Mouse (Mus musculus): ENCODE measurements around the gene Best3. TPM values are rescaled to one million over a fixed set of nuclear protein-coding genes. Genes with fewer than 3 reads are reported as not detected.
A peak's percentile ranks its signal among the peaks of the same experiment; 100 is the strongest.
"Not testable (repeated sequence)": the region's sequence is repeated elsewhere in the genome, so short reads cannot be mapped to it uniquely, and the experiment has no call there.

The Best3 gene
- polyA plus RNA-seq, 1 experiment from 2014 or later: 0.05 TPM

DNA sequence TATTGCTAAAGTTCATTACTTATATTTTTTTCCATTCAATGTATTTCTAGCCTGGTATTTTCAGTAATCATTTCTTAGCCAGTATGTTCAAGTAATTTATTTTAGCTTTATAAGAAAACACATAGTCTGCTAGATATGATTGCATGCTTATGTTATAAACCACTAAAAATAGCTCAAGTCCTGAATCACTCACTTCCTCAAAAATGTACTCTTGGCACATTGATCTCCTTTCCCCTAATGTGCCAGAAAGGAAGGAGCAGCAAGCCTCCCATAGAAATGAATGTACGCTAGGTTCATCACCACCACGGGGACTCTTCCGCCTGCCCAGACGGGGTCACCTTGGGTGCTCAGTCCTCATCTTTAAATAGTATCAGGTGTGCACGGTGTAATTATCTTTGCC lies 28.5 kb downstream of the Best3 start:
- Histone ChIP-seq H3K9me3 (replicated peaks) (no peaks in the 10 kb centered on the region), H3K27ac (no peak overlapping the region), H3K27me3 (ENCODE audit: low read depth, poor library complexity, severe bottlenecking) (no peaks in the 10 kb centered on the region), H3K36me3 (no peaks in the 10 kb centered on the region), H3K4me1 (peaks cover 33% of the 10 kb centered on the region), H3K4me3 (no peak overlapping the region)
- WGBS: 89% methylated on average over 5 of the region's 5 CpGs
- DNase-seq (ENCODE audit: low spot score): no peak

DNA sequence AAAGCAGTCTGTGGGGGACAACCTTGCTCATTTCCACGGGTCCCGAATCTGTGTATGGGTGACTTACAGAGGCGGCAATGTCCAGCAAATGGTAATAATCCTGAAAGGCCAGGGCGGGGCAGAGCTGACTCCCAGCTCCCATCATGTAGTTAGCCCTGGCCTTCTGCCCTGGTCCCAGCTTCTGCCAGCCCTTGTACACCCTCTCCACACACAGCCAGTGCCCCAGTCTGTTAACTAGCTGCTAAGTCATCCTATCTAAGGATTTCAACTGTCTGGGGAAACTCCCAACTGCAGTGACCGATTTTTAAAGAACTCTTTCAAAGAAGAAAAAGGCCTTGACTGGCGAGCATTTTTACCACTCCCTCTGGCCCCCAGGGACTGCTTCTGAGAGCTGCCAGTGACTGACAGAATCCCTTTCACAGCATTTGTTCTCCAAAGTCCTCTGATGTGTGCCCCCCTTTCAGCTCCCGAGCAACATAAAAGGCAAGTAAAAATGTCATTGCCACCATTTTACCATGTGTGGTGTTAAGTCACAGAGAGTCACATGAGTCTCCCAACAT lies 32.2 kb downstream of the Best3 start:
- Histone ChIP-seq H3K4me1 (peaks cover 51% of the 10 kb centered on the region), H3K36me3 (no peaks in the 10 kb centered on the region), H3K27me3 (ENCODE audit: low read depth, poor library complexity, severe bottlenecking) (peaks cover 12% of the 10 kb centered on the region), H3K9me3 (replicated peaks) (no peaks in the 10 kb centered on the region), H3K4me3 (no peak overlapping the region), H3K27ac (no peak overlapping the region)
- no peak for DNase-seq (ENCODE audit: low spot score)
- 68% methylated on average over 7 of the region's 7 CpGs for WGBS

DNA sequence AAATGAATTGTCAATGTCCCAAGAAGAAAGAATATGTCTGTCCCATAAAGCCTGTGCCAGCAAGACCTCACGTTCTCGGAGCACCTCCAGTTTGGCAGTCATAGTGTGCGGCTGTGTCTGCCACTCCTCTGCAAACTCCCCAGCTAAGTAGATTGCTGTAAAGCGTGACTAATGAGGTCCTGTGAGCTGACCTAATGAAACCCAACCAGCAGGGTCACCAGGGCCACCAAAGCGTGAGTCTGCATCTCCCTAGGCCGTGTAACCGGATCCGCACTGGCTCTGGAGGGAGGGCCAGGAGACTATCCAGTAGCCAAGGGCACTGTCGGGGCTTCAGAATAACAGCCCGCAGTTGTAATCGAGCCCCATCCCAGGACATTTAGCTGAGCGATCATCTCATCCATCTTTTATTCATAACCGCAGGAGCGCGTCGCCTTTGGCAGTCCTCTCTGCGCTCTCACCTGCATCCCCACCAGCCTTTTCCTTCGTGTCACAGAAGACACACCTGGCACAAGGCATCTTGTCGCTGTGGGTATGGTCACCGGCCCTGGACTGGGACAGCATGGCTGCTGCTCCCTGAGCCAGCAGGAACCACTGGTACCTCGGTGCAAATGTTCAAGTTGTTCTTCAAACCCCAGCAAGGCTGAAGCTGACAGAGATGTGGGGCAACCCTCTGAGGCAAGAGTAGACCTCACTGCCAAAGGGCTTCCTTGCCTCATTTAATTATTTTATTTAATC lies 35.1 kb downstream of the Best3 start:
- Histone ChIP-seq H3K27me3 (ENCODE audit: low read depth, poor library complexity, severe bottlenecking) (peaks cover 40% of the 10 kb centered on the region), H3K27ac (peak overlapping the region; percentile 50; the same call in 1 of the 2 replicates), H3K36me3 (no peaks in the 10 kb centered on the region), H3K4me3 (peak overlapping the region; percentile 33), H3K9me3 (replicated peaks) (no peaks in the 10 kb centered on the region), H3K4me1 (peaks cover 53% of the 10 kb centered on the region)
- peak; percentile 82 for DNase-seq (ENCODE audit: low spot score)
- WGBS: 14% methylated on average over 21 of the region's 21 CpGs

DNA sequence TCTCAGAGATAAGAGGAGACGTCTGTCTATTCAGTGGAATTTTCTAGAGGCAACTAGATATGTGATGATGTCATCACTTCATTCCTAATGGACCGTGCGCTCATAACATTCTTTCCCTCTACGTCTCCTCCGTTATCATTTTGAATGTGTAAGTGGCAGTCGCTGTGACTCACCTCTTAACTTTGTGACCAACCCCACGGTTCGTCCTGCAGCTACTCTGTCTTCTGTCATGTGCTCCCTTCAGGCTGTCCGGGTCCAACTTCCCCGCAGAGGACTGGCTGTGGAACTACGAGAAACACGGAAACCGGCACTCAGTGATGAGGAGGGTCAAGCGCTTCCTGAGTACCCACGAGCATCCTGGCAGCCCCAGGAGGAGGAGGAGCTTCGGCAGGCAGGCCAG lies 37.6 kb downstream of the Best3 start:
- peaks cover 53% of the 10 kb centered on the region for H3K4me1 ChIP-seq
- no peaks in the 10 kb centered on the region for H3K36me3 ChIP-seq
- WGBS: 64% methylated on average over 16 of the region's 16 CpGs
- peaks cover 48% of the 10 kb centered on the region for H3K27me3 ChIP-seq (ENCODE audit: low read depth, poor library complexity, severe bottlenecking)
- DNase-seq (ENCODE audit: low spot score): peak; percentile 30
- H3K9me3 ChIP-seq (replicated peaks): no peaks in the 10 kb centered on the region
- 0 out of 2 replicates have a peak overlapping the region, but pooled peaks have one; percentile 20 for H3K4me3 ChIP-seq
- peak overlapping the region; percentile 53 for H3K27ac ChIP-seq

DNA sequence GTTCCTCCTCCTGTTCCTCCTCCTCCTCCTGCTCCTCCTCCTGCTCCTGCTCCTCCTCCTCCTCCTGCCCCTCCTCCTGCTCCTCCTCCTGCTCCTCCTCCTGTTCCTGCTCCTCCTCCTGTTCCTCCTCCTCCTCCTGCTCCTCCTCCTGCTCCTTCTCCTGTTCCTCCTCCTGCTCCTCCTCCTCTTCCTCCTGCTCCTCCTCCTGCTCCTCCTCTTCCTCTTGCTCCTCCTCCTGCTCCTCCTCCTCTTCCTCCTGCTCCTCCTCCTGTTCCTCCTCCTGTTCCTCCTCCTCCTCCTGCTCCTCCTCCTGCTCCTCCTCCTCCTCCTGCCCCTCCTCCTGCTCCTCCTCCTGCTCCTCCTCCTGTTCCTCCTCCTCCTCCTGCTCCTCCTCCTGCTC lies 39.7 kb downstream of the Best3 start:
- H3K36me3 ChIP-seq; H3K27ac ChIP-seq; DNase-seq (ENCODE audit: low spot score); H3K4me3 ChIP-seq; H3K9me3 ChIP-seq (replicated peaks): not testable (repeated sequence)
- Histone ChIP-seq H3K27me3 (ENCODE audit: low read depth, poor library complexity, severe bottlenecking) (peaks cover 48% of the 10 kb centered on the region), H3K4me1 (peaks cover 41% of the 10 kb centered on the region)

DNA sequence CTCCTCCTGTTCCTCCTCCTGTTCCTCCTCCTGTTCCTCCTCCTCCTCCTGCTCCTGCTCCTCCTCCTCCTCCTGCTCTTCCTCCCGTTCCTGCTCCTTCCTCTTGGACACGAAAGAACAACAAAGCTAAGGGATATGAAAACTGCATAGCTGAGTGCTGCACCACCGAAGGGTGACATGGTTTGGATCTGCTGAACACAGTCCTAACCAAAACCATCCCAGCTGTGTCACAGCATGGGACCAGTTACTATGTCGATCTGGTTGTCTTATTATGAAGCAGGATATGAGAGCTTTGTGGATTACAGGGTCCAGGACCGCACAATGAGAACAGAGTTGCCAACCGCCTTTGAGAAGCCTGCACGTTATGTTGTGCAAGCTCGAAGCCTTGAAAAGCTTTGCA lies 40.1 kb downstream of the Best3 start:
- H3K4me3 ChIP-seq: no peak overlapping the region
- H3K27me3 ChIP-seq (ENCODE audit: low read depth, poor library complexity, severe bottlenecking): peaks cover 48% of the 10 kb centered on the region
- 87% methylated on average over 8 of the region's 8 CpGs for WGBS

DNA sequence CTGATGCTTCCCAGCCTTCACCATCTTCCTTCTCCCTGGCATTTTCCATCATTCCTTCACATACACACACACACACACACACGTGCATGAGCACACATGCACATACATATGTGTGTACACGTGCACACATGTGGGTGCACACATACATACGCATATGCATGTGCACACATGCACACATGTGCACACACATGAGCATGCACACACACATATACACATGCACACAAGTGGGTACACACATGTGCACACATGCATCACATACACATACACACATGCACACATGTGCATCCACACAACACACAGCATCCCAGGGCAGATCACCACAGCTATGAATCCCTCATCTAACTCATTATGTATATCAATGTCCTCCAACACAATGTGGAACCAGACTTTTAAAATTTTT lies 45.0 kb downstream of the Best3 start:
- no peaks in the 10 kb centered on the region for H3K9me3 ChIP-seq (replicated peaks)
- H3K4me3 ChIP-seq: no peak overlapping the region
- no peak for DNase-seq (ENCODE audit: low spot score)
- H3K27me3 ChIP-seq (ENCODE audit: low read depth, poor library complexity, severe bottlenecking): peaks cover 8% of the 10 kb centered on the region; the same call in 1 of the 2 replicates
- H3K4me1 ChIP-seq: peaks cover 15% of the 10 kb centered on the region
- H3K27ac ChIP-seq: no peak overlapping the region
- no peaks in the 10 kb centered on the region for H3K36me3 ChIP-seq
- 97% methylated on average over 3 of the region's 3 CpGs for WGBS

More for the DNA sequence above, 40.1 kb downstream of the Best3 start:
- peaks cover 37% of the 10 kb centered on the region for H3K4me1 ChIP-seq
- no peaks in the 10 kb centered on the region for H3K36me3 ChIP-seq
- no peaks in the 10 kb centered on the region for H3K9me3 ChIP-seq (replicated peaks)
- H3K27ac ChIP-seq: no peak overlapping the region
- DNase-seq (ENCODE audit: low spot score): no peak

DNA sequence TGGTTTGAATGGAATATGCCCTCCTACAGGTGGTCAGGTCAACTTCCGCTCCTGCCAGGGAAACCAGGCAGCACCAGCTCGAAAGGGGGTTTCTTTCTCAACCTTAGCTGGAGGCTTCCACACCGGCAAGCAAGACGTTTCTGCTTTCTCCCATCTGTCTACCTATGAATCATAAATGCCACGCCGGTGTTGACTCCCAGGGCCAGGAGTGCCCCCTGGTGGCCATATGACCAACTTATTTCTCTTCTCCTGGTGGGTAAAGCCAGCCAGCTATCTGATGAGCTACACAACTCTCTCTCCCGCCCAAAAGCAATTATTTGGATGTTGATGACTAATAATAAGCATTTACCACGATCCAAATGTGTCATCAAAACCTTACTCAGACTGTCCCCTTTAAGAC lies 47.7 kb downstream of the Best3 start:
- Histone ChIP-seq H3K4me3 (no peak overlapping the region), H3K4me1 (peaks cover 6% of the 10 kb centered on the region), H3K27me3 (ENCODE audit: low read depth, poor library complexity, severe bottlenecking) (no peaks in the 10 kb centered on the region), H3K36me3 (no peaks in the 10 kb centered on the region), H3K27ac (no peak overlapping the region), H3K9me3 (replicated peaks) (no peaks in the 10 kb centered on the region)
- WGBS: 26% methylated on average over 8 of the region's 8 CpGs
- DNase-seq (ENCODE audit: low spot score): peak; percentile 86

DNA sequence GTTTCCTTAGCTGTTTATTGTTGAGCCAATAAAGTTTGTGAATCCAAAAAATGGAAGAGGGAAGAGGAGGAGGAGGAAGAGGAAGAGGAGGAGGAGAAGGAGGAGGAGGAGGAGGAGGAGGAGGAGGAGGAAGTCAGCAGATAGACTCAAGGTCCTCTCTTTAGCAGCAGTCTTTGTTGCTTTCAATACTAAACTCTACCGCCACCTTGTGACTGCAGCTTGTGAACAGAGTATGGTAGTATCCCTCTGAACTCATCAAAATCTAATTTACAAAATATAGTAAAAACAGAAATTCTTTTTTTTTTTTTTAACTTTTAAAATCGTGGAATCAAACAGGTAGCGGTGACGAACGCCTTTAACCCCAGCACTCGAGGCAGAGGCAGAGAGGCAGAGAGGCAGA lies 54.2 kb downstream of the Best3 start:
- peaks cover 8% of the 10 kb centered on the region; the same call in 1 of the 2 replicates for H3K27me3 ChIP-seq (ENCODE audit: low read depth, poor library complexity, severe bottlenecking)
- no peak for DNase-seq (ENCODE audit: low spot score)
- no peak overlapping the region for H3K27ac ChIP-seq
- no peak overlapping the region for H3K4me3 ChIP-seq
- 77% methylated on average over 6 of the region's 6 CpGs for WGBS
- H3K9me3 ChIP-seq (replicated peaks): no peaks in the 10 kb centered on the region
- H3K36me3 ChIP-seq: no peaks in the 10 kb centered on the region
- peaks cover 20% of the 10 kb centered on the region for H3K4me1 ChIP-seq

DNA sequence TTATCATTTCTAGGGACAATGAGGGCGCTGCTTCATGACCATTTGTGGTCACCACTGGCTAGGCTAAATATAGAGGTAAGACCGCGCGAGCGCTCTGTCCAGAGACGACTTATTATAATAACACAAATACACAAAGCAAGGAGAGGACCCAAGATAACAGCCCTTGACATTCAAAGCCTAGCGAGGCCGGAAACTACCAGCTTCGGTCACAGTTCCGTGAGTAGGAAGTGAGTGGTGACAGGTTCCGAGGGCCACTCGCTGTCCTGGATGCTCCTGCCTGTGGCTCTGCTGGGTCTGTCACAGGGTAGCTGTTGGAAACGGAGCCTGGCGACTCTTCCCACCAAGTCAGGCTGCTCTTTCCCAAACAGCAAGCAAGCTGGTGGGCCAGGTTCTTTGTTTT lies 56.2 kb downstream of the Best3 start:
- Histone ChIP-seq H3K27ac (no peak overlapping the region), H3K4me1 (peaks cover 34% of the 10 kb centered on the region), H3K4me3 (no peak overlapping the region), H3K9me3 (replicated peaks) (no peaks in the 10 kb centered on the region), H3K36me3 (no peaks in the 10 kb centered on the region), H3K27me3 (ENCODE audit: low read depth, poor library complexity, severe bottlenecking) (peaks cover 17% of the 10 kb centered on the region; the same call in 1 of the 2 replicates)
- WGBS: 88% methylated on average over 14 of the region's 14 CpGs
- DNase-seq (ENCODE audit: low spot score): no peak

DNA sequence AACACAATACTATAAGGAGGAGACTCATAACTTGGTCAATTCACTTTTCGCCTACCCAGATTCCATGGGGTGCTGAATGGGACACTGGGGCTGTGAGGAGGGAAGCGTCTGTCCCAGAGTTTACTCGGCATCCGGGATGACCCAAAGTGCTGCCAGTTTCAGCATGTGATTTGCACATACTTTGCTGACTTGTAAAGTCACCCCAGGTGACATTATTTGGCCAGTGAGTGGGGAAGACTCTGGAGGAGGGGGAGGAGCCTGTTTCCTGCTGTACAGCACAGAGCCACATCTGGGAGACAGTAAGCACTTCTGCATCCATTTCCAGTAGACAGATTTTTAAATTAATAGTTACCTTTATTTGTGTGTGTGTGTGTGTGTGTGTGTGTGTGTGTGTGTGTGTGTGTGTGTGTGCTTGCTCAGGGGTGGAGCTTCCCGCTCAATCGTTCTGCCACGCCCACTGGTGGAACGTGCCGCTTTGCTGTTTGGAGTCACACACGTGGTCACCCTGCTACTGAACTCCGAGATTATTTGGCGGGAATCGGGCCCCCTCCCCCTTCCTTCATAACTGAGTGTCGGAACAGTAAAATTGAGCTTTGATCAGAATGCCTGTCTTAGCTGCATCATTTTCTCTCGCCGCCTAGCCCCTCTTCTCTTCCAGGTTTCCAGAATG lies 57.5 kb downstream of the Best3 start:
- peaks cover 17% of the 10 kb centered on the region; the same call in 1 of the 2 replicates for H3K27me3 ChIP-seq (ENCODE audit: low read depth, poor library complexity, severe bottlenecking)
- peak overlapping the region; percentile 27 for H3K4me3 ChIP-seq
- H3K36me3 ChIP-seq; DNase-seq (ENCODE audit: low spot score); H3K9me3 ChIP-seq (replicated peaks); H3K27ac ChIP-seq: not testable (repeated sequence)
- peaks cover 37% of the 10 kb centered on the region for H3K4me1 ChIP-seq
- WGBS: 57% methylated on average over 16 of the region's 16 CpGs

DNA sequence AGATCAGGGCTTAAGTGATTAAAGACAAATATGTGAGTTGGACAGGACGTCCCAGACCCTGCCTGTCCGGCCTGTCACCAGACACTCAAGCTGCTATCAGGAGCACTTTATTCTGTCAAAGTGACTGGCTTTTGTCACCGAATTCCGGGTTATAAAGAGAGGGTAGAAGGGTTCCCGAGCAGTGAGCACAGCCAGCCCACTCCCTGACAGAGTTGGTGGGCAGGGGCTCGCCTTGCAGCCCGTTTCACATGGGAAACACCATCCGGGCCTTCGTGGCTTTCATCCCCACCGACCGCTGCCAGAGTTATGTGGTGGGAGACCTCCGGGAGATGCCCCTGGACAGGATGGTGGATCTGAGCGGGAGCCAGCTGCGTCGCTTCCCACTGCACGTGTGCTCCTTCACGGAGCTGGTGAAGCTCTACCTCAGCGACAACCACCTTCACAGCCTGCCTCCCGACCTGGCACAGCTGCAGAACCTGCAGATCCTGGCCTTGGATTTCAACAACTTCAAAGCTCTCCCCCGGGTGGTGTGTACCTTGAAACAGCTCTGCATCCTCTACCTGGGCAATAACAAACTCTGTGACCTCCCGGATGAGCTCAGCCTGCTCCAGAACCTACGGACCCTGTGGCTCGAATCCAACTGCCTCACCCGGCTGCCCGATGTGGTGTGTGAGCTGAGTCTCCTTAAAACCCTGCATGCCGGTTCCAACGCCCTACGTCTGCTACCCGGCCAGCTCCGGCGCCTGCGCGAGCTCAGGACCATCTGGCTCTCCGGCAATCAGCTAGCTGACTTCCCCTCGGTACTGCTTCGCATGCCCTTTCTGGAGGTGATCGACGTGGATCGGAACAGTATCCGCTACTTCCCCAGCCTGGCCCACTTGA lies 59.3 kb downstream of the Best3 start, which contains the start of gene Lrrc10:
Gene Lrrc10 (plus strand): TSS at position 167 of the 882 bp plus-strand sequence.
- WGBS: 39% methylated on average over 40 of the region's 40 CpGs
- peaks cover 23% of the 10 kb centered on the region for H3K36me3 ChIP-seq
- H3K9me3 ChIP-seq (replicated peaks): no peaks in the 10 kb centered on the region
- peaks cover 17% of the 10 kb centered on the region; the same call in 1 of the 2 replicates for H3K27me3 ChIP-seq (ENCODE audit: low read depth, poor library complexity, severe bottlenecking)
- H3K4me1 ChIP-seq: peaks cover 46% of the 10 kb centered on the region
- DNase-seq (ENCODE audit: low spot score): peak; percentile 60
- peak within 1 kb of the TSS; percentile 56 for H3K27ac ChIP-seq
- peak within 1 kb of the TSS; percentile 36 for H3K4me3 ChIP-seq

Measured in limb, embryonic 10.5 days (tissue).